Comparison of ENCODE assay signal across 10 mouse cellular contexts in the genomic region with DNA sequence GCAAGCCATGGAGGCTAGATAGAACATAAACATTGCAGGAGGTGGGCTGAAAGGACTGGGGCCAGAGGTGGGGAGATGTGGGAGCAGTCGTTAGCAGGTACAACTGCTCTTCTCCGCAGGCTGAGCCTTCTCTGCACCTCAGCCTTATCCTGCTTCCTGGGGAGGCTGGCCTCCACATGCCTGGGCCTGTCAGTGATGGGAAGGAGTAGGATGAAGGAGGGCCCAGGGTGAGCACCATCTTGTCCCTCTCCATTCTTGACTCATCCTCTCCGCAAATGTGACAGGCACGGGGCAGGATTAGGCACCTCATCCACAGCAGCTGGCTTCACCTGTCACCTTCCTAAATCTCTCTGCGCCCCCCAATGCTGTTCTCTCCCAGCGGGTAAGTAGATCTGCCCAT. TPM values are rescaled to one million over a fixed set of nuclear protein-coding genes. Genes with fewer than 3 reads are reported as not detected.
DNase-seq lines count a peak whose midpoint lies in the region; ATAC-seq and TF ChIP-seq lines count a peak whose summit lies in the region.
"Had no signal": no experiment of that assay in that cellular context is flagged by ENCODE, and none has a peak within 500 bp of the region (broad histone marks: within the 10 kb centered on the region; RNA-seq: fewer than 3 reads in every experiment).

Ltb4r2 (plus strand) TSS at position 266 of the 400 bp plus-strand sequence.

- peak within 1 kb of the TSS; percentile 92 for H3K4me2 ChIP-seq in heart, embryonic 13.5 days

- no peak for ATAC-seq in heart, embryonic 13.5 days (ENCODE audit: extremely low read depth, insufficient number of reproducible peaks, low FRiP score, low TSS enrichment)

- H3K4me3 ChIP-seq in heart, embryonic 13.5 days, result peak within 1 kb of the TSS; percentile 59
- H3K4me3 ChIP-seq in bone marrow, adult 2 months (replicated peaks; ENCODE audit: control insufficient read depth, low read depth, low read length), result peak within 1 kb of the TSS; percentile 50
- peak within 1 kb of the TSS; percentile 65 for H3K4me3 ChIP-seq in hindbrain, embryonic 10.5 days
- H3K4me3 ChIP-seq in midbrain, embryonic 10.5 days, result peak within 1 kb of the TSS; percentile 69

- 0 out of 2 replicates have a peak within 1 kb of the TSS, but pooled peaks have one; percentile 3 for H3K27ac ChIP-seq in heart, embryonic 13.5 days (replicated peaks)
- H3K27ac ChIP-seq in bone marrow, adult 2 months (ENCODE audit: control insufficient read depth, insufficient read depth, low read depth, low read length, poor library complexity), result peak within 1 kb of the TSS; percentile 69
- H3K27ac ChIP-seq in hindbrain, embryonic 10.5 days, result peak within 1 kb of the TSS; percentile 85
- peak within 1 kb of the TSS; percentile 81 for H3K27ac ChIP-seq in midbrain, embryonic 10.5 days (replicated peaks)

- TF ChIP-seq CTCF in bone marrow, adult 2 months (IDR thresholded peaks at IDR 0.05; ENCODE audit: control insufficient read depth, insufficient read depth, low read length), result no peak

- no peak for TF ChIP-seq POLR2A in bone marrow, adult 2 months (IDR thresholded peaks at IDR 0.05; ENCODE audit: borderline replicate concordance, control insufficient read depth, low read depth, low read length)

- 79% methylated on average over 6 of the region's 6 CpGs for WGBS in heart, embryonic 13.5 days
- 89% methylated on average over 6 of the region's 6 CpGs for WGBS in bone marrow, adult 2 months
- WGBS in hindbrain, embryonic 10.5 days, result 74% methylated on average over 6 of the region's 6 CpGs
- WGBS in midbrain, embryonic 10.5 days, result 76% methylated on average over 6 of the region's 6 CpGs

- H3K9ac ChIP-seq in heart, embryonic 13.5 days, result peak within 1 kb of the TSS; percentile 84

- DNase-seq in heart, adult 18-20 months, result no peak
- DNase-seq in hindbrain, embryonic 10.5 days (ENCODE audit: low spot score), result no peak
- DNase-seq in midbrain, embryonic 10.5 days (ENCODE audit: low spot score), result no peak
- DNase-seq in embryo, embryonic 11 days, result no peak
- no peak for DNase-seq in left cerebral cortex, adult 9 months (ENCODE audit: low spot score in 2 of 2)
- no peak for DNase-seq in right cerebral cortex, postnatal 36 days (ENCODE audit: low spot score in 2 of 2)
- DNase-seq: layer of hippocampus, adult 9-11 months had no signal

- peaks cover 7% of the 10 kb centered on the region for H3K36me3 ChIP-seq in heart, embryonic 13.5 days
- peaks cover 8% of the 10 kb centered on the region for H3K36me3 ChIP-seq in hindbrain, embryonic 10.5 days
- H3K36me3 ChIP-seq in midbrain, embryonic 10.5 days, result peaks cover 7% of the 10 kb centered on the region

- H3K9me3 ChIP-seq in heart, embryonic 13.5 days, result no peaks in the 10 kb centered on the region
- H3K9me3 ChIP-seq in hindbrain, embryonic 10.5 days, result no peaks in the 10 kb centered on the region
- no peaks in the 10 kb centered on the region for H3K9me3 ChIP-seq in midbrain, embryonic 10.5 days (replicated peaks)

- H3K27me3 ChIP-seq in heart, embryonic 13.5 days (replicated peaks), result peaks cover 54% of the 10 kb centered on the region
- H3K27me3 ChIP-seq in hindbrain, embryonic 10.5 days (ENCODE audit: insufficient read depth, poor library complexity, severe bottlenecking), result peaks cover 61% of the 10 kb centered on the region
- H3K27me3 ChIP-seq in midbrain, embryonic 10.5 days (ENCODE audit: low read depth, poor library complexity, severe bottlenecking), result peaks cover 60% of the 10 kb centered on the region
- H3K27me3 ChIP-seq: CH12.LX had no signal

- H3K4me1 ChIP-seq in heart, embryonic 13.5 days, result peaks cover 46% of the 10 kb centered on the region
- H3K4me1 ChIP-seq in bone marrow, adult 2 months (ENCODE audit: control insufficient read depth, insufficient read depth, low read length), result peaks cover 2% of the 10 kb centered on the region; the same call in 1 of the 2 replicates
- peaks cover 17% of the 10 kb centered on the region for H3K4me1 ChIP-seq in hindbrain, embryonic 10.5 days (replicated peaks)
- peaks cover 31% of the 10 kb centered on the region for H3K4me1 ChIP-seq in midbrain, embryonic 10.5 days

RNA-seq across cellular contexts. Expression of gene Ltb4r2, which starts in this region (rescaled TPM):
- polyA plus RNA-seq in heart, embryonic 13.5 days (2015; fragmentation: Nextera tagmentation; extraction: Ambion mirVana), result 0.25 and 0.27 TPM in 2 replicates
- under 1 TPM; 0.21 to 0.25 TPM for total RNA-seq in heart, adult 18-20 months (2021)
- polyA plus RNA-seq in bone marrow, adult 2 months (2011; ENCODE audit: insufficient read depth, insufficient read length, low replicate concordance, missing spikeins), result 2.8 and 6.5 TPM in 2 replicates
- polyA plus RNA-seq in hindbrain, embryonic 10.5 days (2016; fragmentation: Nextera tagmentation; extraction: Ambion mirVana), result 0.14 and 0.21 TPM in 2 replicates
- polyA plus RNA-seq in midbrain, embryonic 10.5 days (2016; fragmentation: Nextera tagmentation; extraction: Ambion mirVana), result 0.06 and 0.22 TPM in 2 replicates

Comparison
In these comparisons a context has a peak if more than half of its experiments do, and no peak if none do; other contexts are left out.
1. H3K27ac ChIP-seq: peak in every context shown above with its lines; median percentile 85 in hindbrain, embryonic 10.5 days; 81 in midbrain, embryonic 10.5 days; 69 in bone marrow, adult 2 months; 3 in heart, embryonic 13.5 days.